Mouse (Mus musculus): ENCODE results near the gene Ski.

GRCm38 (mm10) chr4:155163685-155164084 lies 58.7 kb downstream of the Ski start:
- TF ChIP-seq CTCF (IDR thresholded peaks at IDR 0.05; ENCODE audit: borderline replicate concordance, extremely low read depth, insufficient read depth, insufficient read length) (no peak), POLR2A (IDR thresholded peaks at IDR 0.05; ENCODE audit: borderline replicate concordance, extremely low read depth, insufficient read depth, insufficient read length, poor library complexity, severe bottlenecking) (no peak)
